Mouse (Mus musculus) left cerebral cortex, postnatal 10 days (tissue): ENCODE results near the gene Nr4a1. TPM values are rescaled to one million over a fixed set of nuclear protein-coding genes. Genes with fewer than 3 reads are reported as not detected.
A peak's percentile ranks its signal among the peaks of the same experiment; 100 is the strongest.

Experiments used
- DNase-seq, 2 experiments: peaks; one replicate each; pipeline ENCODE4 v3.0.0; 2021 to 2022; ENCODE audit warnings: low spot score in 2 of 2, mixed read lengths in 1 of 2; ENCODE audit errors: extremely low spot score in 1 of 2
- intact Hi-C: fragments of 180-260 bp; cut with DNase I; formaldehyde crosslinking; loops from one replicate; pipeline ENCODE4 v1.15.1; 2025
- total RNA-seq, 2 experiments: library from RNA; stranded (reverse); gene quantifications; 2 replicates each; pipeline ENCODE4 v1.2.3; 2021

Gene Nr4a1
- 10 to 100 TPM; 36.8 to 40.3 TPM for total RNA-seq

DNA sequence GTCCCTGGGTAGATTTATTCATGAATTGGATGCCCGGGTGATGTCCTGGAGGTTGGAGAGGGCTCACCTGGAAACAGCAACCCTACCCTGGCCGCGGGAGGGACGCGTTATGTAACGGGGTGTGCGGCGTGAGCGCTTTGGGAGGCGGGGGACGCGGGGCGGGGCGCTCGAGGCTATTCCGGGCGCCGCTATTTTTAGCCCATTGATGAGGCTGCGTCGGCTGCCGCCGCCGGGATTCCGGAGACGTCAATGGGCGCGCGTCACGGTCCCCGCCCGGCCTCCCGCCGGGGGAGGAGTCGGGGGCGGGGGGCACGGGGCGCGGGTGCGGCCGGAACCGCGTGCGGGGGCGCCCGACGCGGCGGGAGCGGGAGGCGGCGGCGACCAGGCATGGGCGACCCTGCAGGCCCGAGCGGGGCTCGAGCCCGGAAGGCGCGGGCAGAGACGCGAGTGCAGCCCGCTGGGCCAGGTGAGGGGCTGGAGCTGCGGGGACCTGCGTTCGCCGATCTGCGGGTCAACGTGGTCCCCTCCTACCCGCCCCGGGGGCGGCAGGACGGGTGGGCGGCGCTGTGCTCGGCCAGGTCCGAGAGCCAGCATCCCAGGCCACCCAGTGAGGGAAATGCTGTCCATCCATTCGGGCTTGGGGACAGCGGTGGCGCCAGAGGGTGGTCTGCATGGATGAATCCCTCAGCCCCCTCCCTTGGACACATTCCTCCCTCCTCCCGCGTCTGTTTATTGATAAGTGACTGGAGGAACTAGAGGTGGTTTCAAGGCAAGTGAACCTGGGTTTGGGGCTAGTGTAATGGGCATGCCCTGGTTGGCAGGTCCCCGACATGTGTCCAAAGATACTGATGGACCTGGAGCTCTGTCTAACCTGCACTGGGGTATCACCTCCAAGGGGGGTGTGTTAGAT lies at the start of gene Nr4a1:
TSS of gene Nr4a1 (plus strand) at position 384 of the 910 bp plus-strand sequence.
- peak; percentile 73 to 89 for DNase-seq
- intact Hi-C loops: no loop called here

DNA sequence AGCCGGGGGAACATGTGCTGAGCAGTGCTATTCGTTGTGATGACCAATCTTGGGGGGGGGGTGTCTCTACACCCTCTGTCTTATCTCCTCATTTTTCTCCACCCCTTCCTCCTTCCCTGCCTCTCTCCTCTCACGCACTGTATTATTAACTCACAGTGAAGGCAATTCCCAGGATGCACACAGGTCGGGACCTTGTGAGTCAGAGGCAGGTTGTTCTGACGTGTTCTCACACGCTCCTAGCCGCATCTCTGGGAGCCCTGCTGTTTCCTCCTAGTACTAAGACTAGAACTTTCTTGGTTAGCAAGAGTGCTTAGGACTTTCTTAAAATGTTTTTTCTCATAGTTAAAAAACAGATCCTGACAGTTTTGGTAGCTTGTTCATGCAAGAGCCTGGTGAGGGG lies 49.3 kb upstream of the Nr4a1 start:
- no peak for DNase-seq
- intact Hi-C loops: no loop called here

DNA sequence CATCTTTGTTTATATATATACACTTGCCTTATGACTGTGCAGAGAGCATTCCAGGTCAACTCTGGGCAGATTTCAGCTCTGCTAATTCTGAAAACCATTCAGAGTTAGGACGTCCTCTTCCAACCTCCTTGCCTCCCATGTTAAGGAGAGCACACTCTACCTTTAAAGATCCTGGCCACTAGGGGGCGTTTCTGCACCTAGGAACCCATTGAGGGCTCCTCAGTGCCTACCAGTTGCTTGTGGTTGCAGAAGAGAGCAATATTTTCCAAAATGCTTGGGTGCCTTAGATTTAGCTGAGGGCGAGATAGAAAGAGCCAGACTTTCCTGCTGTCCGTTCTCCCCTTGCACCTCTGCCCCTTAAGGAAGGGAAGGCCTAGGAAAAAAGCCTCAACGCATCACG lies 43.8 kb upstream of the Nr4a1 start:
- no peak for DNase-seq
- intact Hi-C loops: no loop called here

DNA sequence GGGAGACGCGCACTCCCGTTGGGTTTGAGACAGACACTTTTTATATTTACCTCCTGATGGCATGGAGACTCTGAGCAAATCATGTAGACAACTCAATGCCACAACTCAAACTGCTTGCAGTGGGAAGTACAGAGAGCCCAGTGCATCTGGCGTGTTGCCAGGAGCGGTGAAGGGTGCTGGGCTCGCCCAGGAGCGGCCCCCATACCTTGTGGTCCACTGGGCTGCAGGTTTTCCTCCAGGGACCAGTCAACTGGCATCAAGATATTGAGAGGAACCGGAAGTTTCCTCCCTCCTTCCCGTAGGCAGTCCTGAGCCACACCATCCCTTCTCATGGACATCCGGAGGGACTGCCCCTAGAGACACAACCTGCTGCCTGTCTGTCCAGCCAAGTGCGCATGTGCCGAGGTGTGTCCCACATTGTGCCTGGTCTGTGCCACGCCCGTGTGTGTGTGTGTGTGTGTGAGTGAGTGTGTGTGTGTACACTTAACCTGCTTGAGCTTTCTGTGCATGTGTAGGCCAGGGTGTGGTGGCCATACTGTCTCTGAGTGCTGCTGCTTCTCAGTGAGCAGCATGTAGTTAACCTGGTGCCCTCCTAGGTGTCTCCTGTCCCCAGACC lies 43.0 kb upstream of the Nr4a1 start:
- intact Hi-C loops: no loop called here
- DNase-seq: no peak

DNA sequence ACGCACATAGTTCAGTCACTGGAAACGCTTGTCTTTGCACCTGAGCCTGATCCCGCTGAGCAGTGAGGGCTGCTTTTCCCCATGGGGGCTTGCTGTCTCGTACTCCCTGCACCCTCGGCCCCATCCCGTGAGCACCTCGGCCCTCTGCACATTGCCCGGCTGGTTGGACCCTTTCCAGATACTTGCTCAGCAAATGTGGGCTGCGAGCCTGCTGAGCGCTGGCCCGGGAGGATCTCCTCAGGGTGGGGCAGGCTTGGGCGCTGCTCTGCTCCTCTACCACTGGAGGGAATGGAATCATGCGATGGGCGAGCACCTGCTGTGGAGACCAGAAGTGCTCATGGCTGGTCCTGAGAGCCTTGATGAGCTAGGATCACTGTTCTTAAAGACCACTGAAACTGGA lies 41.6 kb upstream of the Nr4a1 start:
- no peak for DNase-seq
- intact Hi-C loops: no loop called here

DNA sequence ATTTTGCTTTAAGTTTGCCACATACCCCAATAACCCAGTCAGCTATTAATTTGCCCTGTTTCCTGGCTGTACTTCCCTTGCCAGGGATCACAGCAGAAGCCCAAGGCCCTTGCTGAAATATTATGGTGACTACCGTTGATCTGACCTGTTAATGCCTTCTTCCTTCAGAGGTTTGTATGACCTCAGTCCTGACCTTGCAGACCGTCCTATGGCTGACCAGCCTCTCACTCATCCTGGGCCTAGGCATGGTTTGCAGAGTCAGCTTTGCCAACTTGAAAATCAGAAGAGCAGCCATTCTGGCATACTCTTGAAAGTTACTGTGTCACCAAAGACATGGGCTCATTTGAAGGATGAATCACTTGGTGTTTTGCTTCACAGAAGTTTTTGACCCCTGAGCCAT lies 38.9 kb upstream of the Nr4a1 start:
- intact Hi-C loops: no loop called here
- DNase-seq: no peak

DNA sequence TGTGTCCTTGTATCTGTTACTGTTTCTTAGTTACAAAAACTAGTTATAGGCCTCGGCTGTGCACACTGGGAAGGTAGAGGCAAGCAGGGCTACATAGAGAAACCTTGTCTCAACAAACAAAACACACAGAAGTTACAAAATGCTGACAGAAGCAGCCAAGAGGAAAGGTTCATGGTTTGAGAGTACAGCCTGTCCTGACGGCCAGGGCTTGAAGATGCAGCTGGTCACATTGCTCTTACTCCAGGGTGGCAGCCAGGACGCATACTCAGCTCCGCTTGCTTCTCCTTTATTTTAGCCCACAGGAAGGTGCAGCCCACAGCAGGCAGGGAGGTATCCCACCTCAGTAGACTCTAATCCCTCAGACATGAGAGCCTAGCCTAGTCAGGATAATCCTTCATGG lies 38.0 kb upstream of the Nr4a1 start:
- no peak for DNase-seq
- intact Hi-C loops: no loop called here

DNA sequence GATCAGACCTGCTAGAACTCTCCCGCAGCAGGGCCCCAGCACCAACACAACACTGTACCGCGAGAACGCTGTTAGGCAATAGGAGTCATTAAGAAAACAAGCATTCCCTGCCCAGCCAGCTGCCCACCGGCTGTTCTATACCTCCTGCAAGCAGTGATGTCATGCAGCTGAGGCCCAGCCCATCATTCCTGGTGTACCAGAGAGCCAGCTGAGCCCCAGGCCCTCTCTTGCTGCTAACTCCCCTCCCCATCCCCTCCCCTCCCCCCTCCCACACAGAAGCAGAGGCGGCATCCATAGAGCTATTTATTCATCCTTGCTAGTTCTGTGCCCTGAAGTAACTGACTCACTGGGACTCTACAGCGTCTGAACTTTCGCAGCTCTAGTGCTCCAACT lies 33.2 kb upstream of the Nr4a1 start:
- intact Hi-C loops: no loop called here
- DNase-seq: peak in 1 of 2 experiments; percentile 46

DNA sequence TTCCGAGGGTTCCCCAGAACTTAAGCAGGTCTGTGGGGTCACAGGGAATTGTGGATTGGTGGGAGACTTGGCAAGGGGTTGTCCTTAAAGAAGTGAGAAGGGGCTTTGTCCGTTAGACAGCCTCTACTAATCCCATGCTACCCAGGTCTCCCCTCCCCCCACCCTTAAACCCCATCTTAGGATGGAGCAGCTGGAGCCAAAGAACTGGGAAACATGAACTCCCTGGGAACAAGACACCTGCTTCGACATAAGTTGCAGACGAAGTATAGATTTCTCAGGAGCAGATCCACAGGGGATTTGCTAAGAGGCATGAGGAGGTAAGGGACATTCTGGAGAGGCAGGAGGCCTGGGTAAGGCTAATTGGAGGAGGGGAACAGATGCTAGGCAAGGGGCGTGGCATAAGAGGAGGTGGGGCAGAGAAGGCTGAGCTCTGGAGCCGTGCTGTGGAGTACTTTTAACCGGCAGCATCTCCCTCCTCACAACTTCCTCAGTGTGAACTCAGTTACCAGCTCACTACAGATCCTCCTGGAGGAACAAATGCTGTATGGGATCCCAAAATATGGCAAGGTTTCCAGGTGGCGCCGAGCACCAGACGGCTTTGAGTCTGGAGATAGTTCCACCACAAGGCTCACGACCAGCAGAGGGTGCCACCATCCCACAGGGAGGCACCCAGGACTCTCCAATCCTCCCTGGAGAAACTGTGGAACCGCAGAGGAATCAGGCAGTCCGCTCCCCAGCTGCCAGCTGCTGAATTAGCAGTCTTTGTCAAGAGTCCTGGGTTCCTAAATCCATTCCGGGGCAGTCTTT lies 32.6 kb upstream of the Nr4a1 start:
- peak; percentile 80 to 93 for DNase-seq
- intact Hi-C loops: loop anchor here (2.0 kb wide), 1 partner anchor 17 kb away; no protein-coding TSS in a partner anchor

DNA sequence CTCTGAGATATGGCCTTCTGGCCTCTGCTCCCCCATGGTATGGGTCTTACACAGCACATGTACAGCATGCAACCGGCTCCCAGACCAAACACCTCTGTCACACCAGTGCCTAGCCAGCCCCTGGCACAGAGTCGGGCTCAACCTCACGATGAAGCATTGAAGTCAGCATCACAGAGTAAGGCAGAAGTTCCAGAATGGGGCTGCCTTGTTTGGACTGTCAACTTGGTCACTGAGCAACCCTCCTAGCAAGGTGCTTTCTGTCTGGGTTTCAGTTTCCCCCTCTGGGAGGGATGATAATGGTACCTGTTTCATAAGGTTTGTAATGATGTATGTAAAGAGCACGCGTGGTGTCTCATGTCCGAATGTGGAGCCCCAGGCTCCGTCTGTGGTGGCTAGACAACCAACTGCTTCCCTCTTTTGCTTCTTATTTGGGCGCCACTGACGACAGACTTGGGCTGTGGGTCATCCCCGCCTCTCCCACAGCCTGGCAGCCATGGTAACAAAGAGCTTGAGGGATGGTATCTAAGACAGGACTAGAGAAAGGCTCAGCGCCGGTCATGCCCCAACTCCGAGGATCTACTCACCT lies 31.1 kb upstream of the Nr4a1 start:
- intact Hi-C loops: loop anchor here (2.0 kb wide), 1 partner anchor 16 kb away; no protein-coding TSS in a partner anchor
- DNase-seq: peak in 1 of 2 experiments; percentile 54

DNA sequence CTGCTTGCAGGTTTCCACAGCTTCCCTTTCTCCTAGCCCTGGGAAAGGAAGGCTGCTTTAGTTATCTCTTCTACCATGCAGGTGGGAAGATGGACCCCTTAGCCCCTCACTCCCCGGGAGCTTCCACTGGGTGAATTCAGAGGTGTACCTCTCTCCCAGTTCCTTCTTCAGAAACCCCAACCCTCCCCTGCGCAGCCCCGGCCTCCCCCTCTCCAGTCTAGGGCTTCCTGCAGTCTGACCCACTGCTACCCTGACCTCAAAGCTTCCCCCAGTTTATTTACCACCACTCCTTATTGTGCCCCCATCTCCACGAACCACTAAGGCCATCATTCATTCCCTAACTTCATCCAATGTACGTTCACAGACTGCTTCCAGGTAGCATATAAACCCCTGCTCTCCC lies 30.5 kb upstream of the Nr4a1 start:
- intact Hi-C loops: loop anchor here (2.0 kb wide), 1 partner anchor 15 kb away; no protein-coding TSS in a partner anchor
- peak in 1 of 2 experiments; percentile 24 for DNase-seq

DNA sequence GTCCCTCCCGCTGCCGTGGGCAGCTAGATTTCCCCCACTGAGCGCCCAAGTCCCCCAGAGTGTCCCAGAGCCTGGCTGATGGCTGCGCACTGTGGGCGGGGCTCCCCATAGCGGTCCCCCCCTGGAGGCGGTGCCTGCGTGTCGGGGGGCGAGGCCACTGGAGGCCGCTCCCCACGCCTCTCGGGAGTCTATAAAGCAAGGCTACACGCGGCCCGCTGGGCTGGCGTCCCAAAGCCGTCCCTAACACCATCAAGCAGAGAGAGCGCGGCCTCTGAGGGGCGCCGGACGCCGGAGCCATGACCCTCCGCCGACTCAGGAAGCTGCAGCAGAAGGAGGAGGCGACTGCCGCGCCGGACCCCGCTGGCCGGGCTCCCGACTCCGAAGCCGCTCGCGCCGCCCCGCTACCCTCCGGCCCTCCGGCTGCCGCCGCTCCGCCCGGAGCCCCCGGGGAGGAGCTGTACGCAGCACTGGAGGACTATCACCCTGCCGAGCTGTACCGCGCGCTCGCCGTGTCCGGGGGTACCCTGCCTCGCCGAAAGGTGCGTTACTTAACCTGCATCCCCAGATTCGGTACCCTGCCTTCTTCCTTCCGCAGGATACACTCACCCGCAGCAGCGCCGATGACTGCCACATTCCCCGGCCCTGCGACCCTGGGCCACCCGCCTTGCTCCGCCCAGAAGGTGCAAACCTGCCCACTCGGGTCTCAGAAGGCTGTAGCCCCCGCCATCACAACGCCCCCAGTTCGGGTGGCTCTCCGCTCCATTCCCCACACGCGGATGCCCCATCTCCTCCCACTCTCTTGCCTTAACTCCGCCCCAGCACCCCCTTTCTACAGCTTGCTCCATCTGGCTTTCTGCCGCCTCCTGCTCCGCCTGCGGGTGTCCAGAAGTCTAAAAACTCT lies 29.8 kb upstream of the Nr4a1 start, which contains the start of gene Grasp:
TSS of gene Grasp (plus strand) at position 183 of the 901 bp plus-strand sequence.
- DNase-seq: peak; percentile 86 to 93
- intact Hi-C loops: no loop called here

DNA sequence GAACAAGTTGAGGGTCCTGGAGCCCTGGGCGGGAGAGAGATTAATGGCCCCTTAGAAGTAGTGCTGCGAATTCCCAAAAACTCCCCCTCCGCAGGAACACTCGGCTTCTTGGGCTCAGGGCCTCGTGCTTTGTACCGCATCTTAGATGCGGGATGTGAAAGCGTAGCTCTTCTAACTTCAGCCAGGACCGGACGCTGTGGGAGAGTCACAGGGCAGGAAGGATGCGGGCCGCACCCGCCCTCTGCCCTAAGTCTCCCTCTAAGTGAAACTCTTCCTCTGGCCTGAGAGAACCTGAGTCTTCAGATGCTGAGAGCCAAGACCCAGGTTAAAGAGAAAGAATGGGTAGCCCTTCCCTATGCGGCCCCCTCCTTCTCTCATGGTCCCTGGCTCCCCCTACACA lies 29.1 kb upstream of the Nr4a1 start:
- peak in 1 of 2 experiments; percentile 41 for DNase-seq
- intact Hi-C loops: no loop called here

DNA sequence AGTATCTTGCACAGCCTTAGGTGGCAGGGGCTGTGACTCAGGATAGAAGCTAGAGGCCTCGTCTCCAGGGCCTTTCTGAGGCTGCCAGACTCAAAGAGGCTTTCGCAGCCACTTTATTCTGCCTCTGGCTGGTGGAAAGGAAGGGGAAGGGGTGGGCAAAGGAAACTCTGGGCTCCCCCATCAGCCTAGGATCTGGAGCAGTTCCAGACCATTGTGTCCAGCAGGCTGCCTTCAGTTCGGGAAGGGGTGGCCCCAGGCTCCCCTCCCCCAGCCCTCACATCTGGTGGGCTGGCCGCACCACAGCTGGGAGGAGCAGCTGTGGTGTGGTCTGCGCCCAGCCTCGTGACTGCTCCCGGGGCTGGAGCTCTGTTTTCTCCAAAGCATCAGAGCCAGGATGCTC lies 26.1 kb upstream of the Nr4a1 start:
- intact Hi-C loops: no loop called here
- peak in 1 of 2 experiments; percentile 88 for DNase-seq

DNA sequence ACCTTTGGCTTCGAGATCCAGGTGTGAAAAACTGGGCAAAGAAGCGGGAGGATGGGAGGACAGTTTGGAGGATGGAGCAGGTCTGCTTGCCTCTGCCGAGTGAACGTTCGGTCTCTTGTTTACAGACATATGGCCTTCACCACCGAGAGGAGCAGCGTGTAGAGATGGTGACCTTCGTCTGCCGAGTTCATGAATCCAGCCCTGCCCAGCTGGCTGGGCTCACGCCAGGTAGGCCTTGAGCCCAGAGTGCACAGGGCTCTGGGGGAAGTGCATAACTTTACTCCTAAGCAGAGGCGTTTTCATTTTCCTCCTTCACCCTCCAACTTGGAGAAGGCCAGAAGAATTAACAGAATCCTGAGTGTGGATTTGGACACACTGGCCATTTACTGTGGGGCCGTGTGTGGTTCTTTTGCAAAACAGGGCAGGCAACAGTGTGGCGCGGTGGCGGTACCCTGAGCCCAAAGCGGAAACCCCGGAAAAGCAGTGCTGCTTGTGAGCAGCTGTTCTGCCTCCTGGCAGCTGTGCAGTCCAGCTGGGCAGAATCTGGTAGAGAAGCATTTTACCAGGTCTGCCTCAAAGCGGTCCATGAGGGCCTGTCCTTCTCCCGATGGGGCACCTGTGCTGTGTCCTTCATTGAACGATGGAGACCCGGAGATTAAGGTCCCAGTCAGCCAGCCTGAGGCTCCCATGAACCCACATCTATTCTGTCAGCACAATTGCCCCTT lies 25.0 kb upstream of the Nr4a1 start:
- DNase-seq: no peak
- intact Hi-C loops: no loop called here

DNA sequence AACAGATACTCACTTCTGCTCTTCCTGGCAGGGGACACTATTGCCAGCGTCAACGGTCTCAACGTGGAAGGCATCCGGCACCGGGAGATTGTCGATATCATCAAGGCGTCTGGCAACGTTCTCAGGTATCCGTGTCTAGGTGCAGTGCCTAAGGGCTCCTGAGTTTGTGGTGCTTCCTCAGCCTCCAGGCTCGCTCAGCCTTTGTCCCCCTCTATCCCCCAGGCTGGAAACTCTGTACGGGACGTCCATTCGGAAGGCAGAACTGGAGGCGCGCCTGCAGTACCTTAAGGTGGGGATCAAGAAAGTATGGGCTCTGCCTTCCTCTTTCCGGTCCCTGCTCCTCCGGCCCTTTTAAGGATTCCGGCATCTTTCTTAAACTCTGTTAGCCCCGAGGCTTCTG lies 23.6 kb upstream of the Nr4a1 start:
- intact Hi-C loops: no loop called here

DNA sequence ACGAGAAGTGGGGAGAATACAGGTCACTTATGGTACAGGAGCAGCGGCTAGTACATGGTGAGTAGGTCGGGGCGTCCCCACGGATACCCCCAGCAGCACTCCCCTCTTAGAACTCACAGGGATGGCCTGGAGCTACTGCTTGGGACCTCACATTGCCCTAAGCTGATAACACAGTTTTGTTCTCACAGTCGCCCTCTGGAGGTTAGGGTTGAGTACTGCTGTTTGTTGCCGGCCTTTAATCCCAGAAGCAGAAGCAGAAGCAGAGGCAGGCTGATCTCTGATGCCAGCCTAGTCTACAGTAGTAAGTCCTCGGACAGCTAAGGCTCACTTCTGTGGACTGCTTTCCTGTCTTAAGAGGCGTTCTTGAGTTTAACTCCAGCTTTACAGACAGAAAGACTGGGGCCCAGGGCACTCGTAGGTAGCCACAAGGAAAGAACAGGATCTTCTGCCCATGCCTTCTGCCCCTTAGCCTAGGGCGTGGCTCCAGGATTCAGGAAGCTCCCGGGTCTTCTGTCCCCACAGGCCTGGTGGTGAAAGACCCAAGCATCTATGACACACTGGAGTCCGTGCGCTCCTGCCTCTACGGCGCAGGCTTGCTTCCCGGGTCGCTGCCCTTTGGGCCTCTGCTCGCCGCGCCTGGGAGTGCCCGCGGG lies 22.9 kb upstream of the Nr4a1 start:
- intact Hi-C loops: no loop called here
- DNase-seq: peak in 1 of 2 experiments; percentile 35

More for the DNA sequence above, 23.6 kb upstream of the Nr4a1 start:
- DNase-seq: no peak
